Mouse (Mus musculus) kidney, adult 2 months (tissue): ENCODE data around the gene Lmtk2.

ENCODE experiments used
- CTCF ChIP-seq: fragments of 200-500 bp; conservative IDR thresholded peaks from 2 replicates; pipeline ENCODE4 v1.5.1; 2011; ENCODE audit warnings: low read depth, mild to moderate bottlenecking, control low read depth, low read length, moderate library complexity, mixed read lengths; ENCODE audit not compliant: insufficient read depth, insufficient read length
- POLR2A ChIP-seq: fragments of 200-500 bp; IDR thresholded peaks from one replicate; pipeline ENCODE4 v1.6.1; 2011; ENCODE audit warnings: low read depth, low read length, control low read depth

- TF ChIP-seq CTCF (no peak), POLR2A (no peak)
Observed at GRCm38 (mm10) chr5:144114970-144115627, 14.9 kb downstream of the Lmtk2 start.
